Mouse (Mus musculus) thymus, postnatal 0 days (tissue): Measurements from ENCODE around the gene Dmgdh. TPM values are rescaled to one million over a fixed set of nuclear protein-coding genes. Genes with fewer than 3 reads are reported as not detected.

ENCODE experiments used
- DNase-seq: peaks from one replicate; pipeline ENCODE4 v3.0.0-alpha.2; 2015; ENCODE audit warnings: low spot score
- polyA plus RNA-seq: library from polyadenylated mRNA; unstranded; fragments of >200 nt; fragmentation: Nextera tagmentation; extraction: Ambion mirVana; gene quantifications from 2 replicates; pipeline ENCODE4 v1.2.1, GENCODE M21; 2015

Gene Dmgdh
- not detected in 2 replicates for polyA plus RNA-seq

DNA sequence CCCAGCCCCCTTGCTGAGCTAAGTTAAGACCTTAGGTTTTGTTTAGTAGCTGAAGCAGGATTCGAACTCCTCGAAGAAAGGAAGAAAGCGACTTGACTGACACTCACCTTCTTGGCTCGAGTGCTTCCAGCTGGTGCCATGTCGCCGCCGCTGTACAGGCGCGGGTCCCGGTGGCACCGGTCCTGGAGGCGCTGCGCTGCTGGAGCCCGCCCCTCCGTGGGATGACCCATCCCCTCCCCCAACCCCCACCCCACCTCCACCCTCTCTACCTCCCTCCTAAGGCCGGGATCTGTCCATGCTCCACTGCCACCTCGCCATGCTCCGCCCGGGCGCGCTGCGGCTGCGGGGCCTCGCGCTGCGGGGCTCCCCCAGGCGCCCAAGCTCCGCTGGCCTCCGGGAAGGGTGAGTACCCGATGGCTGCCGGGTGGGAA lies at the start of gene Dmgdh, which contains the start of gene Bhmt2:
Dmgdh (plus strand) TSS at position 303 of the 431 bp plus-strand sequence.
Bhmt2 (minus strand) TSS at position 172 of the 431 bp plus-strand sequence.
- no peak for DNase-seq

- DNase-seq = no peak
Observed at GRCm38 (mm10) chr13:93628861-93629260, 45.4 kb upstream of the Dmgdh start.

GRCm38 (mm10) chr13:93630941-93631705 lies 43.1 kb upstream of the Dmgdh start:
- no peak for DNase-seq

DNA sequence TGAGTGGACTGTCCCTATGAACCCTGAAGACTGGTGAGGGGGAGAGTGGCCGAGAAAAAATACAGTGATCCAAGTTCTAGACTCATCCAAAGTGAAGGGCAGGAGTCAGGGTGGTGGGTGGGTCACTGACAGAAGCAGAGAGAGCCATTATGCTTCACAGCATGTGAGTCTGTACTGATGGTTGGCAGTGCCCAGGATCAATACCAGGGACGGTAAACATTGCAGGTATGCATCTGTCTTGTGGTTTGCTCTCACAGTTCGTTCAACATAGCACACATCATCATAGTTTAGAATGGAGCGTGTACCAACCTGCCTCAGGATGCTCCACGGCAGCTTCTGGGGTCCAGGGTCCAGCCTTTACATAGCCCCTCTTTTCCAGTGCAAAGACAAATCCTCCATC lies 41.3 kb upstream of the Dmgdh start:
- no peak for DNase-seq

DNA sequence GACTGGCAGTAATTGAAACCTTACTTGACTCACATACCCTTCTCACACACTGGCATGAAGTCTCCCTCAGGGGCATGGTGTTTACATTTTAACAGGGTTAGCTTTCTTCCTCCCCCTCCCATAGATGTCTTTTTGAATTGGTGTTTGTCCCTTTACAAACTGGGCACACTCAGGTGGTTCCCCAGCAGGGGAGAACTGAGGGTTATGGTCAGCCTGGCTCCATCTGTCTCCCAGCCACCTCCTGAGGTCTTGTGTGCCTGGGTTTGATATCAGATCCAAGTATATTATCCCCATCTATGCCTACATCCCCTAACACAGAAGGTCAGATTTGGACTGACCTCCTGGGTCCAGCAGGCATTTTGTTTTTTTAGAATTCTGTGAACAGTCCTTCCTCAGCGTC lies 37.7 kb upstream of the Dmgdh start:
- DNase-seq = no peak

DNA sequence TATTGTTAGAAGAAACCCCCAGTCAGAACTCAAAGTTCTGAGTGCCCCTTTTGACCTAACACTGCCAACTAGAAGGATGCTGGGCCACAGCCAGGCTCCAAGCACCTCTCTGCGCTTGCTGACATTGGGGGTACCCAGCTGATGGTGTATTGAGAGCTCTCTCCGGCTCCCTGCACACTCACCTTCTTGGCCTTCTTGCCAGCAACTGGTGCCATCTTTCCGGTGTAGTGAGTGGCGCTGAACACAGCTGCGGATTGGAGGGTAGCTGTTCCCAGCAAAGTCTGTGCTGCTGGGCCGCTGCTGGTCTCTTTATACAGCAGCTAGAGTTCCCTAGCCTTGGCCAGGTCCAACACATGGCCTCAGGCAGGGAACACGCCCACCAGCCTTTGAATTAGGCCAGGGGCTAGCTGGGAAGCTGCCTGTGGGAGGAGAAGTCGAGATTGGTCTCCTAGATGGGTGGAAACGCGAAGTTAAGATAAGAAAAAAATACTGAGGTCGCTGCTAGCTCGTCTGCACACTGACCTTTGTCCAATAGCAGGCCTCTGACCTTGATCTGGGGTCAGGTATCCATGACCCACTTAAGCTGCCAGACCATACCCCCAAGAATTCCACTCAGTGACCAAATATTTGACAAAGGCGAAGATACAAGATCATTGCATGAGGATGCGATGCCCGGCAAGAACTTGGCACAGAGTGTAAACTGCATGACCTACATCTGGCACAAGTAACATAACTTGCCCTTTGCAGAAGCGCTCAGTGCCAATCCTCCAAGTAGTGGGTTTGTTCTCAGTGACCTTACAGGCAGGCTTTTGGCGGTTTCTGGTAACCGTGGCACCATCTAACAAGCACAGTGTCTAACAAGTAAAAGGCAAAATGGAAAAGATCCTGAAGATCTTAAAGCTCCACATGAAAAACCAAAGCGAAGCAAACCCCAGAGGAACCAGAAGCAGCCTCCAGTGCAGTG lies 36.7 kb upstream of the Dmgdh start, which contains the start of gene Bhmt:
Bhmt (minus strand) TSS at position 680 of the 964 bp plus-strand sequence.
- DNase-seq = no peak

DNA sequence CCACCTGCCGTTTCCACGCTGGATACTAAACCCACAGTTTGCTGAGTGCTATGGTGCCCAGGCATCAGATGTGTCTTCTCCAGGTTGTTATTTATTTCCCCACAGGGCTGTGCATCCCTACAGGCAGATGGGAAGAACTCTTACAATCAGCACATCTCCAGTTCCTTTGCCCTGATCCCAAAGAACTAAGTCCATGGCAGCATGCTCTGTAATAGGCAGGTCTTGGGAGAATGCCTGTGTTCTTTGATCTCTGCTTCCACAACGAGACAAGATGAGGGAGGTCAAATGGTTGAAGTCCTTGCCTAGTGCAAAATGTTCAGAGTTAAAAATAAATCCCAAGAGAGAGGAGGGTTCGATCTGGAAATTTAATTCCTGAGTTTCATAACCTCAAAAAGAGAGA lies 34.6 kb upstream of the Dmgdh start:
- no peak for DNase-seq

- DNase-seq = no peak
Observed at GRCm38 (mm10) chr13:93648387-93649130, 25.7 kb upstream of the Dmgdh start.

DNA sequence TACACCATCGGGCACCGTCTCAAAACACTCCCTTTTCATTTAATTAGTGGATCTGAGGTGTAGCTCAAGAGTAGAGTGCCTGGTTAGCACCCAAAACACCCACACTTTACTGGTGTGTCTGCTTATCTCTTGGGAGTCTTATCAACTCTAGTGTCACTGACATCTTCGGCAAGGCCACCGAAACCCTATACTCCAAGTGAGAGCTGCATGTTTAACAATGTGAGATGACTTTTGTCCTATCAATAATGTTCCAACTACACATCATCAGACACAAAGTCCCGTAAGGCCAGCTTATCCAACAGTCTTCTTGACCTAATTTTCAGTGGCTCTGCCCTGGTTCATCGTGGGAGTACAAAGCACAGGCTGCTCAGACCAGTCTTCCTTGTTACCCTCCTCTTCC lies 20.9 kb upstream of the Dmgdh start:
- no peak for DNase-seq

DNA sequence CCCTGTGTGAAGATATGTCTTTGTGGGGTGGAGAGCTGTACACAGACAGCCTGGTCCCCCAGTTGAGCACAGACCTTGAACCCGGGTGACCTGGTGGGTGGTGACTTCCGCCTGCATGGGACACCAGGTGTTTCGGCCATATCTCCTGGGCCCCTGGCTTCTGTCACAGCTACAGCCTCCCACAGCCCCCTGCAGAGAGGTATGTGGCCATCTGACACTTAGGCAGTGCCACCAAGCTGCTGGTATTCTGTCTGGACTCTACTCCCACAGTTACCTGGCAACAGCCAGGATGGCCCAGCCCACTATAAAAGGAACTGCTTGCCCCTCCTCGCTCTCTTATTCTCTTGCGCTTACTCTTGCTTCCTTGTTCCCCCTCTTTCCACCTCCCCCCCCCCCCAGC lies 16.3 kb upstream of the Dmgdh start:
- no peak for DNase-seq

GRCm38 (mm10) chr13:93667586-93667985 lies 6.6 kb upstream of the Dmgdh start:
- DNase-seq = no peak

GRCm38 (mm10) chr13:93672371-93672770 lies 1.9 kb upstream of the Dmgdh start:
- DNase-seq = no peak

DNA sequence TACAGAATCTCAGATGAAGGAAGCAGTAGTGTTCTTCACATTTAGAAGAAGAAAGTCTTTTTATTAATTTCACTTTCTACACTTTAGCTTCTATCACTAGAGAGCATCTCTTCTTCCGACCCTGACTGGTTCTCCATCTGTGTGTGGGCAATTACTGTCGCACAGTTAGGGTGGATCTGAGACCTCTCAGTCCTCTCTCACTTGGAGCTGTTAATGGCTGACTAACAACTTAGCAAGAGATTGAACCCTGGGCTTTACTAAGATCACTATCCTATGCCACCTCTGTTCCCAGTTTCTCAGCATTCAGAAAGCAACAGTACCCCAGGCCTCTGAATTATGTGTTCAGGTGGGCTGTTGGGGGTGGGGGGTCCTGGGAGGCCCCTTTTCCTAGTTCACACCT lies 937 bp upstream of the Dmgdh start:
- no peak for DNase-seq

- no peak for DNase-seq
Observed at GRCm38 (mm10) chr13:93676864-93677263, 2.6 kb downstream of the Dmgdh start.

DNA sequence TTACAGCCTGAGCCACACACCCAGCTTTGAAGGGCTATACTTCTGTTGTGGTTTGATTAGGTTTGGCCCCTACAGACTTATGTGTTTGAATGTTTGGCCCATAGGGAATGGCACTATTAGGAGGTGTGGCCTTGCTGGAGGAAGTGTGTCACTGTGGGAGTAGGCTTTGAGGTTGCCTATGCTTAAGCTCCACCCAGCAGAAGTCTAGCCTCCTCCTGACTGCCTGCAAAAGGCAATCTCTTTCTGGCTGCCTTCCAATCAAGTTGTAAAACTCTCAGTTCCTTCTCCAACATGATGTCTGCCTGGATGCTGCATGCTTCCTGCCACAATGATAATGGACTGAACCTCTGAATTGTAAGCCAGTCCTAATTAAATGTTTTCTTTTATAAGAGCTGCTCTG lies 9.1 kb downstream of the Dmgdh start:
- DNase-seq = no peak

- DNase-seq = no peak
Observed at GRCm38 (mm10) chr13:93685226-93685625, 11.0 kb downstream of the Dmgdh start.

GRCm38 (mm10) chr13:93687321-93687720 lies 13.1 kb downstream of the Dmgdh start:
- no peak for DNase-seq

GRCm38 (mm10) chr13:93689566-93689965 lies 15.3 kb downstream of the Dmgdh start:
- no peak for DNase-seq

GRCm38 (mm10) chr13:93690821-93691220 lies 16.6 kb downstream of the Dmgdh start:
- DNase-seq = no peak

GRCm38 (mm10) chr13:93698866-93699265 lies 24.6 kb downstream of the Dmgdh start:
- DNase-seq = no peak

- no peak for DNase-seq
Observed at GRCm38 (mm10) chr13:93705697-93706096, 31.5 kb downstream of the Dmgdh start.
